Mouse (Mus musculus) telencephalon, adult 2 months (tissue): ENCODE measurements around the gene Arnt.
"Not testable (repeated sequence)": the region's sequence is repeated elsewhere in the genome, so short reads cannot be mapped to it uniquely, and the experiment has no call there.

Source experiments
- DNase-seq: peaks from one replicate; pipeline ENCODE4 v3.0.0-alpha.2; 2011; ENCODE audit warnings: low read depth, low spot score

Arnt gene

GRCm38 (mm10) chr3:95434136-95434982 is at the start of gene Arnt:
Arnt (plus strand) TSS chr3:95434388.
- DNase-seq, result peak; percentile 95

- no peak for DNase-seq
Measured at GRCm38 (mm10) chr3:95385401-95386075, 48.6 kb upstream of the Arnt start.

- peak; percentile 1 for DNase-seq
Measured at GRCm38 (mm10) chr3:95394385-95394784, 39.8 kb upstream of the Arnt start.

- no peak for DNase-seq
Measured at GRCm38 (mm10) chr3:95402741-95403140, 31.4 kb upstream of the Arnt start, which contains the start of gene 4930558C23Rik. 4930558C23Rik (minus strand) TSS chr3:95402841.

GRCm38 (mm10) chr3:95407728-95408127 is 26.5 kb upstream of the Arnt start:
- no peak for DNase-seq

- no peak for DNase-seq
Measured at GRCm38 (mm10) chr3:95408852-95409251, 25.3 kb upstream of the Arnt start.

GRCm38 (mm10) chr3:95412268-95412667 is 21.9 kb upstream of the Arnt start:
- no peak for DNase-seq

GRCm38 (mm10) chr3:95417866-95418265 is 16.3 kb upstream of the Arnt start:
- no peak for DNase-seq

- DNase-seq, result not testable (repeated sequence)
Measured at GRCm38 (mm10) chr3:95426476-95426875, 7.7 kb upstream of the Arnt start.

GRCm38 (mm10) chr3:95427117-95427890 is 6.9 kb upstream of the Arnt start:
- not testable (repeated sequence) for DNase-seq

GRCm38 (mm10) chr3:95427891-95428238 is 6.3 kb upstream of the Arnt start:
- DNase-seq, result not testable (repeated sequence)

GRCm38 (mm10) chr3:95428423-95428822 is 5.8 kb upstream of the Arnt start:
- not testable (repeated sequence) for DNase-seq

GRCm38 (mm10) chr3:95433301-95433915 is 780 bp upstream of the Arnt start:
- no peak for DNase-seq

GRCm38 (mm10) chr3:95434983-95435370 is 789 bp downstream of the Arnt start:
- DNase-seq, result no peak

- DNase-seq, result no peak
Measured at GRCm38 (mm10) chr3:95435561-95435960, 1.4 kb downstream of the Arnt start.

GRCm38 (mm10) chr3:95438636-95439035 is 4.4 kb downstream of the Arnt start:
- DNase-seq, result not testable (repeated sequence)

- no peak for DNase-seq
Measured at GRCm38 (mm10) chr3:95439670-95440069, 5.5 kb downstream of the Arnt start.

GRCm38 (mm10) chr3:95442406-95443117 is 8.4 kb downstream of the Arnt start:
- DNase-seq, result no peak

- no peak for DNase-seq
Measured at GRCm38 (mm10) chr3:95445311-95445710, 11.1 kb downstream of the Arnt start.

- DNase-seq, result peak; percentile 35
Measured at GRCm38 (mm10) chr3:95450408-95450807, 16.2 kb downstream of the Arnt start.

- DNase-seq, result no peak
Measured at GRCm38 (mm10) chr3:95450915-95451314, 16.7 kb downstream of the Arnt start.
